Mouse (Mus musculus): ENCODE measurements at regions not wholly inside any gene's neighbourhood (a gene's known extent, or its start where the extent isn't known, plus 50 kb on each side); places are given as distances from the start of the nearest gene placed in this dataset.

- in situ Hi-C loops (cut with MboI, MseI), result loop anchor here (10.0 kb wide), 1 partner anchor 753 kb away; no protein-coding TSS in a partner anchor
Observed at GRCm38 (mm10) chr6:64797600-64797999, 68.7 kb downstream of the Atoh1 start.

- in situ Hi-C loops (cut with MboI, MseI), result loop anchor here (10.0 kb wide), 1 partner anchor 754 kb away; no protein-coding TSS in a partner anchor
Observed at GRCm38 (mm10) chr6:64798804-64799203, 69.9 kb downstream of the Atoh1 start.

- in situ Hi-C loops (cut with MboI, MseI), result loop anchor here (10.0 kb wide), 1 partner anchor 755 kb away; no protein-coding TSS in a partner anchor
Observed at GRCm38 (mm10) chr6:64799306-64800001, 70.5 kb downstream of the Atoh1 start.

DNA sequence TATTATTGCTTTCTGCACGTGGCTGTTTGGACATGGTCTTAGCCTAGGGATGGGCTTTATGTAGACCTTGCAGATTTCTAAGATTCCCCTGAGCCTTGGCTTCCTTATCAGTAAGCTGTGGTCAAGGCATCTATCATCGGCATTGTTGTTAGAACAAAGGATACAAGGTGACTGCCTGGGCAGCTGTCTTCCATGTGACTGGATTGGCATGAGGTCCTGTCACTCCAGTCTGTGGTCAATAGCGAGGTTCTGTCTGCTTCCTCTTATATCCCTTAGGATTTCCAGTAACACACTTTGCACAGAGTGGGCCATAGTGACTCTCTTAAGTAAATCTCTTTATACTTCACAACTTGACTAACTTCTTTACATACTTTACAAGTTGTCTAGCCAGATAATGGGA, 72.0 kb downstream of the Atoh1 start:
- in situ Hi-C loops (cut with MboI, MseI), result no loop called here

GRCm38 (mm10) chr6:64815115-64815514, 86.2 kb downstream of the Atoh1 start:
- in situ Hi-C loops (cut with MboI, MseI), result no loop called here

- in situ Hi-C loops (cut with MboI, MseI), result no loop called here
Observed at GRCm38 (mm10) chr6:64849097-64849648, 120.2 kb downstream of the Atoh1 start.

GRCm38 (mm10) chr6:64862901-64863300, 134.0 kb downstream of the Atoh1 start:
- in situ Hi-C loops (cut with MboI, MseI), result no loop called here

- in situ Hi-C loops (cut with MboI, MseI), result no loop called here
Observed at GRCm38 (mm10) chr6:64896420-64896819, 146.0 kb upstream of the Smarcad1 start.
